Mouse (Mus musculus) frontal cortex, postnatal 14 days (tissue): Measurements from ENCODE around the gene Myo1d.
"Not testable (repeated sequence)": the region's sequence is repeated elsewhere in the genome, so short reads cannot be mapped to it uniquely, and the experiment has no call there.

Experiments used
- DNase-seq, 2 experiments: peaks; one replicate each; pipeline ENCODE4 v3.0.0; 2022; ENCODE audit warnings: low spot score in 2 of 2

Myo1d gene

GRCm38 (mm10) chr11:80481409-80482050 lies 298.3 kb downstream of the Myo1d start:
- DNase-seq = no peak

GRCm38 (mm10) chr11:80479906-80480866 lies 299.6 kb downstream of the Myo1d start:
- DNase-seq = no peak

GRCm38 (mm10) chr11:80479425-80479824 lies 300.4 kb downstream of the Myo1d start:
- DNase-seq = no peak

- DNase-seq = no peak
These were observed 301.0 kb downstream of the Myo1d start for GRCm38 (mm10) chr11:80478694-80479412.

- DNase-seq = peak in 1 of 2 experiments; percentile 48
These were observed 302.3 kb downstream of the Myo1d start for GRCm38 (mm10) chr11:80477341-80478199.

- peak; percentile 87 for DNase-seq
These were observed 303.3 kb downstream of the Myo1d start, which contains the start of gene Cdk5r1 for GRCm38 (mm10) chr11:80476222-80477189. Gene Cdk5r1 (plus strand): TSS chr11:80477023.

- no peak for DNase-seq
These were observed 304.3 kb downstream of the Myo1d start for GRCm38 (mm10) chr11:80475544-80475943.

GRCm38 (mm10) chr11:80474846-80475245 lies 305.0 kb downstream of the Myo1d start:
- DNase-seq = no peak

- peak in 1 of 2 experiments; percentile 42 for DNase-seq
These were observed 305.6 kb downstream of the Myo1d start for GRCm38 (mm10) chr11:80474175-80474691.

- no peak for DNase-seq
These were observed 307.8 kb downstream of the Myo1d start for GRCm38 (mm10) chr11:80471836-80472605.

GRCm38 (mm10) chr11:80463605-80464130 lies 316.2 kb downstream of the Myo1d start:
- not testable (repeated sequence) for DNase-seq

- no peak for DNase-seq
These were observed 326.6 kb downstream of the Myo1d start for GRCm38 (mm10) chr11:80453198-80453597.

- DNase-seq = no peak
These were observed 327.6 kb downstream of the Myo1d start for GRCm38 (mm10) chr11:80452242-80452641.

- no peak for DNase-seq
These were observed 330.0 kb downstream of the Myo1d start for GRCm38 (mm10) chr11:80449859-80450258.

GRCm38 (mm10) chr11:80446916-80447315 lies 332.9 kb downstream of the Myo1d start:
- DNase-seq = no peak
